Mouse (Mus musculus) embryo, embryonic 9.5 days (tissue): ENCODE measurements at regions not wholly inside any gene's neighbourhood (a gene's known extent, or its start where the extent isn't known, plus 50 kb on each side); places are given as distances from the start of the nearest gene placed in this dataset.

Experiments
- DNase-seq: peaks from one replicate; pipeline ENCODE4 v3.0.0-alpha.2; 2017; ENCODE audit errors: extremely low spot score

DNA sequence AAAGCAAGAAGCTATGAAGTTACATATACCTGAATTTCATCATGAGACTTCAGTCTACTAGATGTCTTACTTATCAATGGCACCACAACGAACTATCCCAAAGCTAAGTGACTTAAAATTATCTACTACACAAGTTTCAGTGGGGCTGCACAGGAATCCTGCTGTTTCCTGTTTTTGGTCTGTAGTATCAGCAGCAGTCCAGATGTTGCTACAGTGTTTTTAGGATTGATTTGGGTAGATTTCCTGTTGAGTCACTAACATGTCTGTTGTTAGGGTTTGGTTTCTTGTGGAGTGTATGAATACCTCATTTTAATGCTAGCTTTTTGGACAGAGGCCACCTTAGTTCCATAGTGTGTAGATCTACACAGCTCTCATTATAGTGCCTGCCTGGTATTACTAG lies 120.8 kb upstream of the Thumpd2 start:
- no peak for DNase-seq

DNA sequence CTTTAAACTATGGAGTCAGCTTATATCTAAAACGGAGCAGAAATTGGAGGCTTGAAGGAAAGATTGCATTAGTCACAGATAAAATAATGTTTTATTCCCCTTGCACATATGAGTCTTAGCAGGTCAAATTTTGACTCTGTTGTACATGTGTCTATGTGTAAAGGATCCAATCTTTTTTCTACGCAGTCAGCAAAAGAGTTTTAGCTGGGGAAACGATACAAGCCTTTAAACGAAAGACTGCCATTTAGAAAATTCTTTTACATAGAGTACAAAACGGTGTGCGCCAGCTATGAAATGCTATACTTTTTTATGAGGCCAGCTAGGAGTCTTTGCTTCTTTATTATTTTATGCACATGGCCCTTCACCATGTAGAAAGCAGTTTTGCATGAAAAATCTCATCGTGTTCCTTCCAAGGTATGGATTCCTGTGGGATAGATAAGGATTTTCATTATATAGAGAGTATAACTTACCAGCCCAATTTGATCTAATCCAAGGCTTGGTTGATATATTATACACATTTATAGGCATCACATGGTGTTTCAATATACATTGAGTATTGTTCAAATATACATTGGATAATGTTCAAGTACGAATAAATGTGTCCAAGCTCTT lies 116.0 kb upstream of the Thumpd2 start:
- DNase-seq: no peak

GRCm38 (mm10) chr17:81176306-81176705 lies 111.4 kb upstream of the Thumpd2 start:
- no peak for DNase-seq

- DNase-seq: no peak
These were observed 111.0 kb upstream of the Thumpd2 start for GRCm38 (mm10) chr17:81175877-81176276.

GRCm38 (mm10) chr17:81172943-81173342 lies 108.1 kb upstream of the Thumpd2 start:
- DNase-seq: no peak

GRCm38 (mm10) chr17:81169118-81169517 lies 104.2 kb upstream of the Thumpd2 start:
- DNase-seq: no peak

- no peak for DNase-seq
These were observed 85.8 kb upstream of the Thumpd2 start for GRCm38 (mm10) chr17:81150730-81151129.

- DNase-seq: no peak
These were observed 69.8 kb upstream of the Thumpd2 start for GRCm38 (mm10) chr17:81134702-81135101.

- DNase-seq: no peak
These were observed 68.3 kb upstream of the Thumpd2 start for GRCm38 (mm10) chr17:81133227-81133626.
